Mouse (Mus musculus) lung, postnatal 0 days (tissue): ENCODE results near the gene Gm20388. TPM values are rescaled to one million over a fixed set of nuclear protein-coding genes. Genes with fewer than 3 reads are reported as not detected.

Source experiments
- ATAC-seq: fragments of 200-750 bp; cut with Nextera tagmentation; 2 replicates; pipeline ENCODE4 v1.8.0; 2017; ENCODE audit warnings: moderate library complexity
- DNase-seq: peaks from one replicate; pipeline ENCODE4 v3.0.0-alpha.2; 2016; ENCODE audit warnings: low spot score
- H3K27ac ChIP-seq: fragments of 300-500 bp; sonication (generic); 2 replicates; pipeline ENCODE4 v1.5.1; 2014; ENCODE audit warnings: antibody characterized with exemption, mild to moderate bottlenecking, low read length, mixed read lengths
- H3K27me3 ChIP-seq: fragments of 300-500 bp; sonication (generic); replicated peaks from 2 replicates; pipeline ENCODE4 v1.6.1; 2014; ENCODE audit warnings: low read length, mixed read lengths; ENCODE audit not compliant: insufficient read depth
- H3K36me3 ChIP-seq: fragments of 300-500 bp; sonication (generic); 2 replicates; pipeline ENCODE4 v1.6.1; 2014; ENCODE audit warnings: low read length, mixed read lengths; ENCODE audit not compliant: insufficient read depth
- H3K4me1 ChIP-seq: fragments of 300-500 bp; sonication (generic); 2 replicates; pipeline ENCODE4 v1.6.1; 2014; ENCODE audit warnings: antibody characterized with exemption, low read depth, low read length, mixed read lengths; ENCODE audit not compliant: insufficient read depth
- H3K4me2 ChIP-seq: fragments of 300-500 bp; sonication (generic); replicated peaks from 2 replicates; pipeline ENCODE4 v1.6.1; 2014; ENCODE audit warnings: low read depth, mild to moderate bottlenecking, low read length, moderate library complexity, mixed read lengths
- H3K4me3 ChIP-seq: fragments of 300-500 bp; sonication (generic); 2 replicates; pipeline ENCODE4 v1.5.1; 2014; ENCODE audit warnings: low read depth, low read length
- H3K9ac ChIP-seq: fragments of 300-500 bp; sonication (generic); replicated peaks from 2 replicates; pipeline ENCODE4 v1.6.1; 2014; ENCODE audit warnings: low read depth, mild to moderate bottlenecking
- H3K9me3 ChIP-seq: fragments of 300-500 bp; sonication (generic); 2 replicates; pipeline ENCODE4 v1.6.1; 2016; ENCODE audit warnings: low read length, mixed read lengths
- CTCF ChIP-seq: IDR thresholded peaks from 2 replicates; pipeline ENCODE4 v1.5.1; 2016; ENCODE audit warnings: antibody characterized with exemption, mild to moderate bottlenecking
- EP300 ChIP-seq: IDR thresholded peaks from 2 replicates; pipeline ENCODE4 v1.6.1; 2016; ENCODE audit warnings: antibody characterized with exemption, mild to moderate bottlenecking, control low read depth
- WGBS: fragments of 180-500 bp; shearing (Covaris S2); extraction: QIAGEN DNeasy Blood & Tissue Kit; methylation state at CpG from one replicate; pipeline ENCODE4 v1.1.7; 2014; 5-methylcytosine and 5-hydroxymethylcytosine counted together
- polyA plus RNA-seq: library from polyadenylated mRNA; unstranded; fragments of >200 nt; fragmentation: Nextera tagmentation; extraction: Ambion mirVana; gene quantifications from 2 replicates; pipeline ENCODE4 v1.2.1, GENCODE M21; 2015

Gene Gm20388
- polyA plus RNA-seq, 1 experiment from 2014 or later, result not detected

DNA sequence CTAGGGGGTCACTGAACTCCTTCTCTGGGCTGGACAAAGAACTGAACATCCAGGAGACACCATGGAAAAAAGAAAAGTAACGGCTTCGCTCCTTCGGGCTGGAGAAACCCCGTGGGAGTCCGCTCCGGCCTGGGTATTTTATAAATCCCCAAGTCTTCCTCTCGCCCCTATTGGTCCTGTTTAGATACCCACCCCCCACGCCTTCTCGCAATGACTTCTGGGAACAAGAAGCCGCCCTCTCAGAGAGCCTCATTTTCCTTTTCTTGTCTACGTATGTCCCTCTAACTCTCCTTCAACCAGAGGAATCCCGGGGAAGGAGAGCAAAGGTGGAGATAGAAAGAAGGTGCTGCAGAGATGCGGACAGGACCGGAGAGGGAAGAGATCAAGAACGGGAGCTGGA is 4452.7 kb downstream of the Gm20388 start:
- Histone ChIP-seq H3K4me2 (no peak overlapping the region), H3K4me1 (no peaks in the 10 kb centered on the region), H3K27me3 (no peaks in the 10 kb centered on the region), H3K27ac (no peak overlapping the region), H3K9ac (no peak overlapping the region), H3K36me3 (no peaks in the 10 kb centered on the region), H3K4me3 (no peak overlapping the region), H3K9me3 (no peaks in the 10 kb centered on the region)
- WGBS, result 92% methylated on average over 15 of the region's 15 CpGs
- ATAC-seq (no peak), DNase-seq (no peak)
- TF ChIP-seq CTCF (no peak), EP300 (no peak)

DNA sequence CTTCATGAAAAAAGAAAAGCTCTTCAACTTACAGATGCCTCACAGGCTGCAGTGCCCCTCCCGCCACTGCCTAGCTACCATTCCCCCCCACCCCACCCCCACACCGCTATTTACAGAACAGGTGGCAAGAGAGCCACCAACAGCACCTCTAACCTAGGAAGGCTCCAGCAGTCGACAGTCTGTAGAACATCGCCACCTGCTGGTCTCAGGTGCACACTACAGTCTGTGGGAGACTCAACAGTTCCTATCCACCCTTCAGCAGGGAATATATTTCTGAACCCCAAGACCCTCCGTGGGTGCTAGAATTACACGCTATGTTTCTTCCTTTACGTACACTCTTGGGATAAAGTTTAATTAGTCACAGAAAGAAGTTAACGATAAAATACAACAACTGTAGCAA is 4457.6 kb downstream of the Gm20388 start:
- no peaks in the 10 kb centered on the region for H3K27me3 ChIP-seq
- no peak for TF ChIP-seq EP300
- peak; percentile 89 for TF ChIP-seq CTCF
- ATAC-seq, result no peak
- no peak overlapping the region for H3K9ac ChIP-seq
- H3K4me3 ChIP-seq, result no peak overlapping the region
- no peaks in the 10 kb centered on the region for H3K36me3 ChIP-seq
- 19% methylated on average over 8 of the region's 8 CpGs for WGBS
- DNase-seq, result peak; percentile 74
- no peaks in the 10 kb centered on the region for H3K9me3 ChIP-seq
- no peaks in the 10 kb centered on the region for H3K4me1 ChIP-seq
- no peak overlapping the region for H3K4me2 ChIP-seq
- H3K27ac ChIP-seq, result no peak overlapping the region

DNA sequence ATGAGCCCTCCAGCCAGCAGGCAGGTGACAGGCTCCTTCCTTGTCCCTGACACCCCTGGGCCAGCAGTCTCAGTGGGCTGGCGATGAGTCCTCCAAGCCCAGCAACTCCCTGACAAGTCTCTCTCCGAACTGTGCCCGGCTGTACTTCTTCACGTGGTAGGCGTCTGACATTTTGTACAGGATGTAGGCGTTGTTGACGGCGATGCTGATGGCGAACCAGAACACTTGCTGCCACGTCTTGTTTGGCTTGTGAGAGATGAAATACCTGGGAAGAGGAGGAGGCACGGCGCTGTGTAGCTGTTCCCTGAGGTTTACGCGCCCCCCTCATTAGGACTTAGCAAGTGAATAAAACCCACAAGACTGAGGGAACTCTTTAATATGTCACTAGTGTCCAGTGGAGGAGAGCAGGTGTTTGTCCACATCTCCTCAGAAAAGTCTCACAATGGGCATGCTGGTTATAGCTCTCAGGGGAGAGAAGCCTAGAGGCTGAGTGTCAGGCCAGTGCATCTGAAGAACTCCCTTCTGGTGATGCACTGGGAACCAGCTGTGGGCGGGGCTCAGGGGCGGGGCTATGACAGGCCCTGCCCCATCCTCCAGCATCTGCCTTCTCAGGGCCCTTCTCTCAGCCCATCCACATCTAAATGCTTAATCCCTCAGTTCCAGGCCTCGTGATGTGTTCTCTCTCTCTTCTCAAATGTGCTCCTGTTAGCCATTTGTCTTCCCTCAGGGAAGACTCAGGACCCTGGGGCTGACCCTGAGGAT is 4460.0 kb downstream of the Gm20388 start:
- ATAC-seq (no peak), DNase-seq (no peak)
- TF ChIP-seq EP300, result no peak
- TF ChIP-seq CTCF, result no peak
- Histone ChIP-seq H3K4me3 (no peak overlapping the region), H3K9me3 (no peaks in the 10 kb centered on the region), H3K9ac (no peak overlapping the region), H3K4me2 (no peak overlapping the region), H3K36me3 (no peaks in the 10 kb centered on the region), H3K27me3 (no peaks in the 10 kb centered on the region), H3K4me1 (no peaks in the 10 kb centered on the region), H3K27ac (no peak overlapping the region)
- 68% methylated on average over 17 of the region's 17 CpGs for whole genome bisulfite sequencing

DNA sequence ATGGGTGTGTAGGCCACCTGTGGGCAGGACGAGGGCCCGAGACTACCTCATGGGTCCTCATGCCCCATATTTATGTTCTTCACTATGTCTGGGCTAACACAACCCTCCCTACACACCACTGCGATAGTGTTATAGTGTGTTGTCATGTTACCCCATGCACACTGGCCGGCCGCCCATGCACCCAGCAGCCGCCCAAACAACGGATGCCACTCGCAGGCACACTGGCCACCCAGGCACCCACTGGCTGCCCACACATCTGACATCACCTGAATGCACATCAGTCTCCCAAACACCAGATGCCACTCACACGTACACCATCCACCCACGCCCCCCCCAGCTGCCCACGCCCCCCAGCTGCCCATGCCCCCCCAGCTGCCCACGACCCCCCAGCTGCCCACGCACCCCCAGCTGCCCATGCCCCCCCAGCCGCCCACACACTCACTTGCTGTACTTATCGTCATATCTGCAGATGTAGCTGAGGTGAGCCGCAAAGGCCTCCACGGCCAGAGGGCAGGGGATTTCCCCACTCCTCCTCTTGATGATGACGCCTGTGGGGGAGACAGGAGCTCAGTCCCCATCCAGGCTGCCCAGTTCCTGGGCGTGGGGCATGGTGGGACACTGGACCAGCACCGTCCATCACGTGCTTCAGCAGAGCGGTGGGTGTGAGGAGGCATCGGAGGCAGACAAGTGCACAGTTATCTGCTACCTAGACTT is 4460.9 kb downstream of the Gm20388 start:
- WGBS, result 89% methylated on average over 21 of the region's 23 CpGs
- TF ChIP-seq CTCF, result no peak
- TF ChIP-seq EP300, result no peak
- no peaks in the 10 kb centered on the region for H3K9me3 ChIP-seq
- H3K9ac ChIP-seq, result no peak overlapping the region
- H3K36me3 ChIP-seq, result no peaks in the 10 kb centered on the region
- H3K27me3 ChIP-seq, result no peaks in the 10 kb centered on the region
- ATAC-seq (no peak), DNase-seq (no peak)
- no peak overlapping the region for H3K4me2 ChIP-seq
- H3K27ac ChIP-seq, result no peak overlapping the region
- H3K4me1 ChIP-seq, result no peaks in the 10 kb centered on the region
- H3K4me3 ChIP-seq, result no peak overlapping the region

DNA sequence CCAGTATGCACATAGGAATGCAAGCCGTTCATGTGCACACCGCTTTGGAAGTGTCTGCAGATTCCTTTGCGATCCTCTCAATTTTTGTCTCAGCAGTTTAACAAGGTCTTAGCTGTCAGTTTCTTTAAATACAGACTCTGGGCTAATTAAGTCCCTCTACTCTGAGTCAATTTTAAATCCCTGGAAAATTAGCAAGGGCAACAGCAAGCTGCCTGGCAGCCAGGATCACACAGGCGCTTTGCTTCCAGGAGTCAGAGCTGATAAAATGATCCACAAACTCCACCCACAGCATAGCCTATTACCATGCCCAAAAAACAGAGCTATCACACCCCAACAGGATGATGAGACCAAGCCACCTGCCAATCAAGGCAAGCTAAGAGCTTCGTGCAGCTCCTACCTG is 4463.1 kb downstream of the Gm20388 start:
- Histone ChIP-seq H3K27me3 (no peaks in the 10 kb centered on the region), H3K4me1 (no peaks in the 10 kb centered on the region), H3K4me3 (no peak overlapping the region), H3K36me3 (no peaks in the 10 kb centered on the region), H3K9me3 (no peaks in the 10 kb centered on the region), H3K27ac (no peak overlapping the region), H3K9ac (no peak overlapping the region), H3K4me2 (no peak overlapping the region)
- WGBS, result 89% methylated on average over 5 of the region's 5 CpGs
- TF ChIP-seq EP300 (no peak), CTCF (no peak)
- DNase-seq (no peak), ATAC-seq (no peak)

DNA sequence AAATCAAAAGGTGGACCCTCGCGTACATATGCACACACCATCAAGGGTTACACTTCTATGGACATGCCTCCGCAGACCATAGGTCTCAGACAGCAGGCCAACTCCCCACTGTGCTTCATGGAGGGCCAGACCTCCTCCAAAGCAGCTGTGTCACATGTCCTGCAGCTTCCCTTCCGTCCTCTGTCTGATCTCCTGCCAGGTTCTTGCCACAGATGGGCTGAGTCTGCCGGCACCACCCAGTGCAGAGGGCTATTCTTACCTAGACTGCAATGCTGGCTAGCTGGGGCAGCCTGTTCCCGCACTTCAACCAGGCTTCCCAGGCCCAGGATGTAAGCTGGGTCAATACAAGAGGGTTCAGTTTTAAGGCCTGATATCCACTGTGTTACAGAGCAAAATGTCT is 4464.5 kb downstream of the Gm20388 start:
- no peaks in the 10 kb centered on the region for H3K36me3 ChIP-seq
- no peak overlapping the region for H3K4me3 ChIP-seq
- H3K27me3 ChIP-seq, result no peaks in the 10 kb centered on the region
- no peak overlapping the region for H3K4me2 ChIP-seq
- peak; percentile 68 for ATAC-seq
- 51% methylated on average over 6 of the region's 6 CpGs for WGBS
- H3K27ac ChIP-seq, result no peak overlapping the region
- H3K9me3 ChIP-seq, result no peaks in the 10 kb centered on the region
- no peak overlapping the region for H3K9ac ChIP-seq
- H3K4me1 ChIP-seq, result no peaks in the 10 kb centered on the region
- TF ChIP-seq EP300 (no peak), CTCF (no peak)
- peak; percentile 56 for DNase-seq
